Mouse (Mus musculus) bone marrow macrophage, adult 2 months (primary cell): ENCODE results near the gene Gphn.

Source experiments
- CTCF ChIP-seq: IDR thresholded peaks from 2 replicates; pipeline ENCODE4 v1.5.1; 2012; ENCODE audit warnings: low read depth, mild to moderate bottlenecking, low read length, moderate library complexity
- POLR2A ChIP-seq: IDR thresholded peaks from 2 replicates; pipeline ENCODE4 v1.6.1; 2012; ENCODE audit warnings: mild to moderate bottlenecking, low read depth, low read length, borderline replicate concordance

GRCm38 (mm10) chr12:78356472-78356871 is 130.3 kb downstream of the Gphn start:
- no peak for TF ChIP-seq CTCF
- no peak for TF ChIP-seq POLR2A
